Mouse (Mus musculus): Measurements from ENCODE around the gene Gchfr.

The Gchfr gene

GRCm38 (mm10) chr2:119166901-119167865 lies at the start of gene Gchfr:
Gene Gchfr (plus strand): TSS chr2:119167773.
- in situ Hi-C loops (cut with MboI; ENCODE audit: low sequenced_read_pairs) = no loop called here

DNA sequence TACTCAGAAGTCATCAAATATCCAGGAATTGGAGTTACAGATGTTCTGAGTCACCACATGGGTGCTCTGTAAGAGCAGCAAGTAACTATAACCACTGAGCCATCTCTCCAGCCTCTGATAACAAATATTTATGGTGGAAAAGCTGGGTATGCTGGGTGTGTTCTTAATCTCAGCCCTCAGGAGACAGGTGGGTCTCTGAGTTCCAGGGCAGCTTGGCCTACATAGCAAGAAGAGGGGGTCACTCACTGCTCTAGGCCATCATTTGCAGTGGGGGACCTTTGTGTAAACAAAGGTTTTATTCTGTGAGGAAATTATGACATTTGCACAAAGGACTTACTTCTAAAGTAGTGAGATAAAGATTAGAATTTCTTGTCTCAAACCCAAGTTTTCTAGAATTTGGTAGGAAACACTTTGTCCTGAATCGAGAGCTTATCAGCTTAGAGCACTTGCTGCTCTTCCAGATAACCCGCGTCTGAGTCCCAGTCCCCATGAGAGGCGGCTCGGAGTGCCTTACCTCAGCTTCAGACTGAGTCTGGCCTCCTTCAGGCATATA lies 31.2 kb upstream of the Gchfr start:
- in situ Hi-C loops (cut with MboI; ENCODE audit: low sequenced_read_pairs) = no loop called here

GRCm38 (mm10) chr2:119145199-119145598 lies 22.4 kb upstream of the Gchfr start:
- in situ Hi-C loops (cut with MboI; ENCODE audit: low sequenced_read_pairs) = no loop called here

- in situ Hi-C loops (cut with MboI; ENCODE audit: low sequenced_read_pairs) = no loop called here
Measured at GRCm38 (mm10) chr2:119146435-119146834, 21.1 kb upstream of the Gchfr start.

- in situ Hi-C loops (cut with MboI; ENCODE audit: low sequenced_read_pairs) = no loop called here
Measured at GRCm38 (mm10) chr2:119147160-119147678, 20.4 kb upstream of the Gchfr start.

DNA sequence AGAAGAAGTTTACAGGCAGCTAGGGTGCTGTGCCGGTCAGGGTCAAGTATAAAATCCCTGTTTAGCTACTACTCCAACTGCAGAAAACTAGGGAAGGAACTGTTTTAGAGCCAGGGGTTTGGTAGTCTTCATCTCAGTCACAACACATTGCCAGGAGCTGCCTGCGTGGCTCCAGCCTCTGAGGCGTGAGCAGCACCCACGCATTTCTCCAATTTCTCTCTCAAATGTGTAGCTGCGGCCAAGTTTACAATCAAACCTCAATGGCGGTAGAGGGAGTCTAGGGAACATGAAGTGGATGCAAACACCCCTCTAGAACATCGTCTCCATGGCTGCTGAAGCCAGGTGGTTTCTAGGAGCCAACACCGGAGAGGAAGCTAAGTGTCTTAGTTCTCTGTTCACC lies 19.8 kb upstream of the Gchfr start:
- in situ Hi-C loops (cut with MboI; ENCODE audit: low sequenced_read_pairs) = no loop called here

DNA sequence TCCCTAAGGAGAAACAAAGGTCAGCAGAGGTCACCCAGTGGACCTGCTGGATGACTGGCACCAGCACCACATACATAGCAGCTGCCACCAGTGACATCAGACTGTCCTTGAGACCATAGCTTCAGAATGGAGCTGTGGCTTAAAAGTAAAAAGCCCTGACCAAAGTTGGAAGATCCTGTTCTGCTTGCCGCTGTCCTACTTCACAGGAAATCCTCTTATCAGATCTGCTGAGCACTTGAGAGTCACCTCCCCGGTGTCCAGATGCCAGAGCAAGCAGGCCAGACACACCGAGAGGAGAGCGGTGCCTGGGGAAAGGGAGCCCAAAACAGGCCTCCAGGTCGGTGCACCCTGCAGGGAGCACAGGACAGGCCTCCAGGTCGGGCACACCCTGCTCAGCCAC lies 15.3 kb upstream of the Gchfr start:
- in situ Hi-C loops (cut with MboI; ENCODE audit: low sequenced_read_pairs) = no loop called here

DNA sequence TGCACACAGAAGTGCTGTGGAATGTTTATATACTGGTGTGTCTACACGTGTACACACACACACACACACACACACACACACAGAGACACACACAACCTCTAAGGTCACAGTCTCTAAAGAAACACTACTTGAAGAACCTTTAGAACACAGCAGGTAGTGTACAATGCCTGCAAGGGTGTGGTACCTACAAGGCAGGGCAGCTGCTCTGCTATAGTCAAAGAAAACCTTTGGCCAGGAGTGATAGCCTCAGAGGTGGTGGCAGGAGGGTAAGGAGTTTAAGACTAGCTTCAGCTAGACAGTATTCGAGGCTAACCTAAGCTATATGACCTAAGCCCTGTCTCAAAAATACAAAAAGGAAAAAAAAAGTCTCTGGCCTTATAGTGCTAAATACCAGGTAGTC lies 12.9 kb upstream of the Gchfr start:
- in situ Hi-C loops (cut with MboI; ENCODE audit: low sequenced_read_pairs) = no loop called here

- in situ Hi-C loops (cut with MboI; ENCODE audit: low sequenced_read_pairs) = no loop called here
Measured at GRCm38 (mm10) chr2:119155388-119155787, 12.2 kb upstream of the Gchfr start.

GRCm38 (mm10) chr2:119156081-119156680 lies 11.4 kb upstream of the Gchfr start:
- in situ Hi-C loops (cut with MboI; ENCODE audit: low sequenced_read_pairs) = no loop called here

GRCm38 (mm10) chr2:119156681-119157572 lies 10.6 kb upstream of the Gchfr start, which contains the start of gene Rmdn3:
Gene Rmdn3 (minus strand): TSS chr2:119157034.
- in situ Hi-C loops (cut with MboI; ENCODE audit: low sequenced_read_pairs) = no loop called here

DNA sequence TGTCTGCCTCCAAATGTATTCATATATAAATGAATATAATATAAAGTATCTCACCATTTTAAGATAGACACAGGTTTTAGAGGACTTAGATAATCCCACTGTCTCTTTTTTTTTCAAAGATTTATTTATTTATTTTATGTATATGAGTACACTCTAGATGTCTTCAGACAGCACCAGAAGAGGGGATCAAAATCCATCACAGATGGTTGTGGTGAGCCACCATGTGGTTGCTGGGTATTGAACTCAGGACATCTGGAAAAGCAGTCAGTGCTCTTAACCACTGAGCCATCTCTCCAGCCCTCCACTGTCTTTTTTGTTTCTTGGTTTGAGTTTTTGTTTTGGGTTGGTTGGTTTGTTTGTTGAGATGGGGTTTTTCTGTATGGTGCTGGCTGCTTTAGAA lies 9.7 kb upstream of the Gchfr start:
- in situ Hi-C loops (cut with MboI; ENCODE audit: low sequenced_read_pairs) = no loop called here

GRCm38 (mm10) chr2:119161247-119161646 lies 6.3 kb upstream of the Gchfr start:
- in situ Hi-C loops (cut with MboI; ENCODE audit: low sequenced_read_pairs) = no loop called here

- in situ Hi-C loops (cut with MboI; ENCODE audit: low sequenced_read_pairs) = no loop called here
Measured at GRCm38 (mm10) chr2:119163135-119163534, 4.4 kb upstream of the Gchfr start.

- in situ Hi-C loops (cut with MboI; ENCODE audit: low sequenced_read_pairs) = no loop called here
Measured at GRCm38 (mm10) chr2:119163999-119164398, 3.6 kb upstream of the Gchfr start.

- in situ Hi-C loops (cut with MboI; ENCODE audit: low sequenced_read_pairs) = no loop called here
Measured at GRCm38 (mm10) chr2:119165401-119165800, 2.2 kb upstream of the Gchfr start.

GRCm38 (mm10) chr2:119167866-119168256 lies 288 bp downstream of the Gchfr start:
- in situ Hi-C loops (cut with MboI; ENCODE audit: low sequenced_read_pairs) = no loop called here

DNA sequence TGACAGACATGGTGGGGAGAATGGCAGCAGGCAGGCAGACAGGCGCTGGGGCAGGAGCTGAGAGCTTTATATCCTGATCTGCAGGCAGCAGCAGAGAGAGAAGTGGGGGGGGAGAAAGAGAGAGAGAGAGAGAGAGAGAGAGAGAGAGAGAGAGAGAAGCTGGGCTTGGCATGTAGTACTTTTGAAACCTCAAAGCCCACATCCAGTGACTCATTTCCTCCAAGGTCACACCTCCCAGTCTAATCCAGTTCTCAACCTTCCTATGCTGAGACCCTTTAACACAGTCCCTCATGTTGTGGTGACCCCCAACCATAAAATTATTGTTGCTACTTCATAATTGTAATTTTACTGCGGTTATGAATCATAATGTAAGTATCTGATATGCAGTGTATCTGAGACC lies 2.7 kb downstream of the Gchfr start:
- in situ Hi-C loops (cut with MboI; ENCODE audit: low sequenced_read_pairs) = no loop called here

DNA sequence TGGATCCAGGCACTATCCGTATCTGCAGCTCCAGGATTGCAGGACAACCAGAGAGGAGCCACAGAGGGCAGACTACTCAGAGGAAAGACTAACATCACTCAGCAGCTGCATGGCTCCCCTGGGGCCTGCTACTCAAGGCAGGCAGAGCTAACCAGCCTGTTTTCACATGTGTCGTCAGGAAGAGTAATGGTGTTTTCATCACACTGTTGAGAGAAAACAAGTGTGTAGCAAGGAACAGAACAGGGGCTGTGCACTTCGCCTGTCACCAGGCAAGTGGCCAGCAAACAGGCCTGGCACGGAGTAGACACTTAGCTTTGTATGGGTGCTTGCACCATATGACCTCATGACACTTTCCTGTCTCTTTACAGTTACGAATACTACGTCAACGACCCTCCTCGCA lies 4.0 kb downstream of the Gchfr start:
- in situ Hi-C loops (cut with MboI; ENCODE audit: low sequenced_read_pairs) = no loop called here

DNA sequence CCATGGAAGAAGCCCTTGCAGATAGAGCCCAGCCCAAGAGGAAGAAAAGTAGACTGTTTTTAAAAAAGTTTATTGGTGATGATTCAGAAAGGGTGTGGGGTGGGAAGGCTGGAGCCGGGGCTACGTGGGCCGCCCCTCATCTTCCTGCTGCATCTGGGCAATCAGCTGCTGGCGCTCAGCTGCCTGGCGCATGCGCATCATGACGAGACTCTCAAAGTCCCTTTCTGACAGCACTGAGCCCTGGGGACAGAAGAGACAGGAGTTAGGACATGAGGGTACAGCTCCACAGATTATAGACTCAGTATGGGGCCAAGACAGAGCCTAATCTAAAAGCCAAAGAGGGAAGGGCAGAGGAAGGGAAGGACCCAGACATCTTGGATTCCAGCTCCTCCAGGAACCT lies 4.9 kb downstream of the Gchfr start:
- in situ Hi-C loops (cut with MboI; ENCODE audit: low sequenced_read_pairs) = no loop called here

All from CH12F3 (cell line).